Mouse (Mus musculus) G1E (cell line): ENCODE results near the gene Vps9d1. TPM values are rescaled to one million over a fixed set of nuclear protein-coding genes. Genes with fewer than 3 reads are reported as not detected.

Source experiments
- ATAC-seq: 2 replicates; pipeline ENCODE4 v1.8.0; 2016; ENCODE audit warnings: mild to moderate bottlenecking; ENCODE audit not compliant: insufficient number of reproducible peaks, poor library complexity, low FRiP score, severe bottlenecking; ENCODE audit errors: extremely low read depth
- DNase-seq: peaks from one replicate; pipeline ENCODE4 v3.0.0; 2012; ENCODE audit warnings: low spot score
- H3K27me3 ChIP-seq: 2 replicates; pipeline ENCODE4 v1.6.1; 2012; ENCODE audit warnings: mild to moderate bottlenecking, low read length, inconsistent platforms; ENCODE audit not compliant: insufficient read depth
- H3K36me3 ChIP-seq: replicated peaks from 2 replicates; pipeline ENCODE3; 2012; ENCODE audit warnings: mild to moderate bottlenecking, inconsistent platforms
- H3K4me1 ChIP-seq: 2 replicates; pipeline ENCODE4 v1.6.1; 2012; ENCODE audit warnings: low read depth, low read length, inconsistent platforms, mixed read lengths; ENCODE audit not compliant: insufficient read depth
- H3K4me3 ChIP-seq: 2 replicates; pipeline ENCODE4 v1.5.1; 2012; ENCODE audit warnings: low read depth, mild to moderate bottlenecking, inconsistent platforms, low read length, moderate library complexity, mixed read lengths
- H3K9me3 ChIP-seq: replicated peaks from 2 replicates; pipeline ENCODE4 v1.6.1; 2012; ENCODE audit warnings: inconsistent platforms
- CTCF ChIP-seq: IDR thresholded peaks from 2 replicates; pipeline ENCODE4 v1.5.1; 2012; ENCODE audit warnings: low read depth, low read length, inconsistent platforms, mixed read lengths
- GATA1 ChIP-seq: IDR thresholded peaks from 2 replicates; pipeline ENCODE4 v1.6.1; 2012; ENCODE audit warnings: borderline replicate concordance, low read length, inconsistent platforms, mixed read lengths
- GATA2 ChIP-seq: IDR thresholded peaks from 2 replicates; pipeline ENCODE4 v1.6.1; 2012; ENCODE audit warnings: low read depth, low read length, inconsistent platforms, borderline replicate concordance
- POLR2AphosphoS5 ChIP-seq: IDR thresholded peaks from 2 replicates; pipeline ENCODE4 v1.6.1; 2012; ENCODE audit warnings: low read depth, low read length, inconsistent platforms; ENCODE audit not compliant: insufficient replicate concordance
- TAL1 ChIP-seq: conservative IDR thresholded peaks from 2 replicates; pipeline ENCODE4 v1.6.1; 2012; ENCODE audit warnings: low read depth, low read length, inconsistent platforms, mixed read lengths
- polyA plus RNA-seq: library from polyadenylated mRNA; stranded (reverse); fragments of >175 nt; gene quantifications from 2 replicates; pipeline ENCODE4 v1.2.3, GENCODE M21; 2012
- total RNA-seq, 2 experiments: library from RNA; stranded (forward) in 1 of 2; stranded (reverse) in 1 of 2; fragments of 200-1000 nt in 1 of 2; fragments of >200 nt in 1 of 2; fragmentation: Nextera tagmentation in 1 of 2; gene quantifications; 2 replicates each; pipeline ENCODE4 v1.2.3; 2014 to 2017

Vps9d1 gene
- total and polyA plus RNA-seq, 3 experiments: 8.7 to 69.5 (median 11.1) TPM

GRCm38 (mm10) chr8:123255170-123255569 lies 1.0 kb upstream of the Vps9d1 start:
- peak overlapping the region; percentile 88 for H3K4me3 ChIP-seq
- peaks cover 75% of the 10 kb centered on the region for H3K36me3 ChIP-seq
- DNase-seq (peak; percentile 43), ATAC-seq (no peak)
- TF ChIP-seq GATA2 (no peak), CTCF (no peak), TAL1 (no peak), POLR2AphosphoS5 (no peak)
- H3K4me1 ChIP-seq: peaks cover 39% of the 10 kb centered on the region
- no peaks in the 10 kb centered on the region for H3K27me3 ChIP-seq
- H3K9me3 ChIP-seq: no peaks in the 10 kb centered on the region

GRCm38 (mm10) chr8:123253451-123254098 lies 573 bp downstream of the Vps9d1 start:
- H3K9me3 ChIP-seq: no peaks in the 10 kb centered on the region
- H3K4me3 ChIP-seq: peak overlapping the region; percentile 88
- ATAC-seq: no peak
- H3K36me3 ChIP-seq: peaks cover 72% of the 10 kb centered on the region
- peak; percentile 47 for DNase-seq
- no peak for TF ChIP-seq POLR2AphosphoS5
- no peak for TF ChIP-seq CTCF
- TF ChIP-seq TAL1: no peak
- TF ChIP-seq GATA2: no peak
- TF ChIP-seq GATA1: no peak
- H3K27me3 ChIP-seq: no peaks in the 10 kb centered on the region
- H3K4me1 ChIP-seq: peaks cover 39% of the 10 kb centered on the region

- no peaks in the 10 kb centered on the region for H3K9me3 ChIP-seq
- no peaks in the 10 kb centered on the region for H3K27me3 ChIP-seq
- peak overlapping the region; percentile 88; the same call in 1 of the 2 replicates for H3K4me3 ChIP-seq
- DNase-seq (no peak), ATAC-seq (no peak)
- no peak for TF ChIP-seq TAL1
- TF ChIP-seq GATA1: no peak
- TF ChIP-seq CTCF: no peak
- no peak for TF ChIP-seq GATA2
- TF ChIP-seq POLR2AphosphoS5: no peak
- peaks cover 39% of the 10 kb centered on the region for H3K4me1 ChIP-seq
- H3K36me3 ChIP-seq: peaks cover 72% of the 10 kb centered on the region
Observed at GRCm38 (mm10) chr8:123252925-123253324, 1.2 kb downstream of the Vps9d1 start.

GRCm38 (mm10) chr8:123250940-123251339 lies 3.2 kb downstream of the Vps9d1 start:
- Histone ChIP-seq H3K36me3 (peaks cover 72% of the 10 kb centered on the region), H3K9me3 (no peaks in the 10 kb centered on the region), H3K4me3 (no peak overlapping the region), H3K27me3 (no peaks in the 10 kb centered on the region), H3K4me1 (peaks cover 26% of the 10 kb centered on the region)
- no peak for TF ChIP-seq TAL1
- no peak for TF ChIP-seq GATA2
- no peak for TF ChIP-seq GATA1
- TF ChIP-seq CTCF: no peak
- no peak for TF ChIP-seq POLR2AphosphoS5
- no peak for ATAC-seq
- no peak for DNase-seq

GRCm38 (mm10) chr8:123248596-123248995 lies 5.6 kb downstream of the Vps9d1 start:
- ATAC-seq (no peak), DNase-seq (no peak)
- no peak for TF ChIP-seq TAL1
- TF ChIP-seq POLR2AphosphoS5: no peak
- no peak for TF ChIP-seq CTCF
- no peak for TF ChIP-seq GATA1
- no peak for TF ChIP-seq GATA2
- no peaks in the 10 kb centered on the region for H3K27me3 ChIP-seq
- peaks cover 11% of the 10 kb centered on the region for H3K4me1 ChIP-seq
- H3K36me3 ChIP-seq: peaks cover 88% of the 10 kb centered on the region
- H3K9me3 ChIP-seq: no peaks in the 10 kb centered on the region
- H3K4me3 ChIP-seq: no peak overlapping the region

GRCm38 (mm10) chr8:123247748-123248147 lies 6.4 kb downstream of the Vps9d1 start:
- Histone ChIP-seq H3K4me1 (peaks cover 2% of the 10 kb centered on the region), H3K27me3 (no peaks in the 10 kb centered on the region), H3K36me3 (peaks cover 97% of the 10 kb centered on the region), H3K9me3 (no peaks in the 10 kb centered on the region), H3K4me3 (no peak overlapping the region)
- no peak for TF ChIP-seq GATA2
- no peak for TF ChIP-seq GATA1
- no peak for TF ChIP-seq TAL1
- no peak for TF ChIP-seq POLR2AphosphoS5
- TF ChIP-seq CTCF: no peak
- ATAC-seq: no peak
- no peak for DNase-seq
